Comparison of ENCODE assay signal across 17 mouse cellular contexts in the genomic region with DNA sequence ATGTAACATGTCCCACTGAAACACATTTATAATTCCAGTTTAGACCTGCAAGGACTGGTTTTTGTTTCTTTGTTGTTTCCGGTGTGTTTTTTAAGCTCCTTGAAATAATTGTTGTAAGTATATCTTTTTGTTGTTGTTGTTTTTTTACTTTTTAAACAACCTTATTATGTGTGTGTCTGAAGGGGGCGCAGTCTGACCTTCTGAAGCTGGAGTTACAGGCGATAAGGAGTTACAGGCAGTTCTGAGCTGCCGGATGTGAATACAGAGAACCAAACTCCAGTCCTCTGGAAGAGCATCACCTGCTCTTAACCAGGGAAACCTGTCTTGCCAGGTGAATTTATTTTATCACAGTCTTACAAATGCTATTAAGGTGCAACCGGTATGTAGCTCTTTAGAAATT. TPM values are rescaled to one million over a fixed set of nuclear protein-coding genes. Genes with fewer than 3 reads are reported as not detected.
DNase-seq lines count a peak whose midpoint lies in the region; ATAC-seq and TF ChIP-seq lines count a peak whose summit lies in the region.
"Had no signal": no experiment of that assay in that cellular context is flagged by ENCODE, and none has a peak within 500 bp of the region (broad histone marks: within the 10 kb centered on the region; RNA-seq: fewer than 3 reads in every experiment).

No protein-coding gene starts in this region.

- 0 out of 2 replicates have a peak, but pooled peaks have one; percentile 9 for TF ChIP-seq CTCF in intestine, postnatal 0 days (IDR thresholded peaks at IDR 0.05; ENCODE audit: low read depth)
- TF ChIP-seq CTCF in testis, adult 2 months (IDR thresholded peaks at IDR 0.05; ENCODE audit: control insufficient read depth, insufficient read depth, insufficient replicate concordance, low read depth, low read length) = no peak
- TF ChIP-seq CTCF in MEL (IDR thresholded peaks at IDR 0.05 in 2 of 3, conservative IDR thresholded peaks at IDR 0.05 in 1 of 3; ENCODE audit: control insufficient read depth in 1 of 3, insufficient read depth in 1 of 3, low read depth in 2 of 3, low read length in 3 of 3, poor library complexity in 1 of 3, severe bottlenecking in 1 of 3) = peak in 1 of 3 experiments; percentile 28; a peak in 2 of 6 replicates

- TF ChIP-seq POLR2A in testis, adult 2 months (IDR thresholded peaks at IDR 0.05; ENCODE audit: control insufficient read depth, low read depth, low read length) = no peak
- no peak for TF ChIP-seq POLR2A in MEL (IDR thresholded peaks at IDR 0.05; ENCODE audit: control insufficient read depth in 1 of 2, insufficient read depth in 1 of 2, low read depth in 1 of 2, low read length in 2 of 2, poor library complexity in 1 of 2)

- WGBS in intestine, postnatal 0 days = 82% methylated on average over 5 of the region's 5 CpGs
- WGBS in intestine, embryonic 15.5 days = 86% methylated on average over 5 of the region's 5 CpGs

- no peak overlapping the region for H3K27ac ChIP-seq in intestine, postnatal 0 days (ENCODE audit: low read depth, low read length)
- no peak overlapping the region for H3K27ac ChIP-seq in intestine, embryonic 15.5 days
- H3K27ac ChIP-seq in testis, adult 2 months (ENCODE audit: control insufficient read depth, insufficient read depth, low read depth, low read length) = peak overlapping the region; percentile 92; the same call in 1 of the 2 replicates
- no peak overlapping the region for H3K27ac ChIP-seq in MEL (ENCODE audit: control insufficient read depth, low read depth, low read length)
- H3K27ac ChIP-seq: embryonic facial prominence, embryonic 13.5 days; embryonic facial prominence, embryonic 15.5 days; forebrain, embryonic 10.5 days; forebrain, embryonic 12.5 days had no signal

- no peaks in the 10 kb centered on the region for H3K36me3 ChIP-seq in intestine, postnatal 0 days (ENCODE audit: control insufficient read depth, insufficient read depth)
- no peaks in the 10 kb centered on the region for H3K36me3 ChIP-seq in intestine, embryonic 15.5 days
- H3K36me3 ChIP-seq in testis, adult 2 months (ENCODE audit: control insufficient read depth, insufficient read depth, low read length) = no peaks in the 10 kb centered on the region
- H3K36me3 ChIP-seq in MEL (ENCODE audit: control insufficient read depth in 1 of 2, insufficient read depth in 2 of 2, low read length in 2 of 2) = no peaks in the 10 kb centered on the region
- H3K36me3 ChIP-seq: embryonic facial prominence, embryonic 13.5 days; embryonic facial prominence, embryonic 15.5 days; forebrain, embryonic 10.5 days; forebrain, embryonic 12.5 days had no signal

- no peak overlapping the region for H3K4me2 ChIP-seq in intestine, postnatal 0 days (replicated peaks; ENCODE audit: low read depth)
- no peak overlapping the region for H3K4me2 ChIP-seq in intestine, embryonic 15.5 days (replicated peaks)
- H3K4me2 ChIP-seq: embryonic facial prominence, embryonic 13.5 days; embryonic facial prominence, embryonic 15.5 days; forebrain, embryonic 12.5 days had no signal

- H3K4me1 ChIP-seq in intestine, postnatal 0 days (replicated peaks; ENCODE audit: control insufficient read depth, insufficient read depth, low read length) = no peaks in the 10 kb centered on the region
- no peaks in the 10 kb centered on the region for H3K4me1 ChIP-seq in intestine, embryonic 15.5 days (replicated peaks)
- peaks cover 12% of the 10 kb centered on the region for H3K4me1 ChIP-seq in testis, adult 2 months (ENCODE audit: control insufficient read depth, insufficient read depth, low read length)
- no peaks in the 10 kb centered on the region for H3K4me1 ChIP-seq in MEL (ENCODE audit: control insufficient read depth in 1 of 2, insufficient read depth in 2 of 2, low read length in 2 of 2)
- H3K4me1 ChIP-seq: embryonic facial prominence, embryonic 13.5 days; embryonic facial prominence, embryonic 15.5 days; forebrain, embryonic 12.5 days had no signal

- no peak for DNase-seq in testis, postnatal 14 days (ENCODE audit: low spot score)
- DNase-seq in MEL (ENCODE audit: low read depth, low spot score) = no peak
- DNase-seq in R1 (ENCODE audit: low read depth, low spot score) = peak; percentile 68
- no peak for DNase-seq in layer of hippocampus, postnatal 25 days (ENCODE audit: extremely low spot score in 1 of 2, low spot score in 1 of 2)
- no peak for DNase-seq in thymus, postnatal 0 days (ENCODE audit: low spot score)
- DNase-seq: embryo, embryonic 11 days had no signal

- ATAC-seq in intestine, postnatal 0 days = no peak
- ATAC-seq in intestine, embryonic 15.5 days = no peak
- ATAC-seq: activated CD4-positive, CD25-positive, alpha-beta regulatory T cell, adult 4 months; forebrain, embryonic 14.5 days; forebrain, embryonic 16.5 days had no signal

- no peak for TF ChIP-seq EP300 in MEL (IDR thresholded peaks at IDR 0.05; ENCODE audit: low read depth in 1 of 2, low read length in 2 of 2)

- H3K27me3 ChIP-seq in intestine, postnatal 0 days (replicated peaks; ENCODE audit: control insufficient read depth, insufficient read depth, low read length) = no peaks in the 10 kb centered on the region
- H3K27me3 ChIP-seq in intestine, embryonic 15.5 days (replicated peaks) = no peaks in the 10 kb centered on the region
- no peaks in the 10 kb centered on the region for H3K27me3 ChIP-seq in testis, adult 2 months (ENCODE audit: control insufficient read depth, insufficient read depth, low read length)
- H3K27me3 ChIP-seq in MEL (ENCODE audit: control insufficient read depth in 1 of 2, insufficient read depth in 2 of 2, low read length in 2 of 2) = no peaks in the 10 kb centered on the region
- H3K27me3 ChIP-seq: embryonic facial prominence, embryonic 13.5 days; embryonic facial prominence, embryonic 15.5 days; forebrain, embryonic 12.5 days had no signal

- no peaks in the 10 kb centered on the region for H3K9me3 ChIP-seq in intestine, postnatal 0 days (ENCODE audit: control insufficient read depth)
- H3K9me3 ChIP-seq in intestine, embryonic 15.5 days = no peaks in the 10 kb centered on the region
- H3K9me3 ChIP-seq in MEL (replicated peaks; ENCODE audit: insufficient read depth, low read length) = no peaks in the 10 kb centered on the region
- H3K9me3 ChIP-seq: embryonic facial prominence, embryonic 13.5 days; embryonic facial prominence, embryonic 15.5 days had no signal

- no peak overlapping the region for H3K9ac ChIP-seq in intestine, postnatal 0 days (ENCODE audit: low read depth, low read length)
- no peak overlapping the region for H3K9ac ChIP-seq in intestine, embryonic 15.5 days
- H3K9ac ChIP-seq in MEL (ENCODE audit: control insufficient read depth, low read depth, low read length, poor library complexity, severe bottlenecking) = no peak overlapping the region
- H3K9ac ChIP-seq: embryonic facial prominence, embryonic 13.5 days; embryonic facial prominence, embryonic 15.5 days; forebrain, embryonic 12.5 days had no signal

- no peak overlapping the region for H3K4me3 ChIP-seq in intestine, postnatal 0 days (ENCODE audit: low read depth, low read length)
- H3K4me3 ChIP-seq in intestine, embryonic 15.5 days (replicated peaks) = no peak overlapping the region
- H3K4me3 ChIP-seq in testis, adult 2 months (ENCODE audit: control insufficient read depth, low read depth, low read length) = peak overlapping the region; percentile 98
- H3K4me3 ChIP-seq in MEL (ENCODE audit: control insufficient read depth in 1 of 2, insufficient read depth in 1 of 2, low read depth in 2 of 2, low read length in 2 of 2) = no peak overlapping the region
- H3K4me3 ChIP-seq: embryonic facial prominence, embryonic 13.5 days; embryonic facial prominence, embryonic 15.5 days; erythroblast, embryonic 14.5 days; forebrain, embryonic 10.5 days; forebrain, embryonic 12.5 days had no signal

- peak; percentile 14; the same call in 1 of the 2 replicates for TF ChIP-seq RAD21 in MEL (IDR thresholded peaks at IDR 0.05; ENCODE audit: low read depth, low read length)

- no peaks in the 10 kb centered on the region for H3K79me2 ChIP-seq in MEL (ENCODE audit: control insufficient read depth, insufficient read depth, low read length, poor library complexity)

TF ChIP-seq in MEL, 35 proteins besides CTCF, POLR2A, EP300 and RAD21:
- TF ChIP-seq ZC3H11A (IDR thresholded peaks at IDR 0.05; ENCODE audit: low read depth, low read length) = peak; percentile 2; the same call in 1 of the 2 replicates
- no peak for TF ChIP-seq E2F4 (IDR thresholded peaks at IDR 0.05; ENCODE audit: borderline replicate concordance, low read depth, low read length)

RNA-seq across cellular contexts. Expression of gene Vsig10, which starts 13.1 kb away (rescaled TPM):
- 13.9 and 14.9 TPM in 2 replicates for polyA plus RNA-seq in intestine, postnatal 0 days (2015; fragmentation: Nextera tagmentation; extraction: Ambion mirVana)
- polyA plus RNA-seq in intestine, embryonic 15.5 days (2015; fragmentation: Nextera tagmentation; extraction: Ambion mirVana) = 14.1 and 16.8 TPM in 2 replicates
- 13.0 and 16.6 TPM in 2 replicates for polyA plus RNA-seq in testis, adult 2 months (2012; rRNA removed)
- total RNA-seq in MEL (2012; rRNA removed) = 4.3 and 5.3 TPM in 2 replicates
- 1 to 10 TPM in 1 of 2 experiments, not detected in 1; 8.9 TPM for polyA plus RNA-seq in MEL (2012; ENCODE audit: insufficient read depth in 1 of 2, insufficient read length in 2 of 2, low read depth in 1 of 2, low replicate concordance in 2 of 2, missing spikeins in 1 of 2)
- total RNA-seq in layer of hippocampus, postnatal 25 days (2021) = 1 to 10 TPM; 2.0 to 2.6 TPM
- 2.6 and 3.0 TPM in 2 replicates for polyA plus RNA-seq in thymus, postnatal 0 days (2015; fragmentation: Nextera tagmentation; extraction: Ambion mirVana)
- polyA plus RNA-seq: erythroblast, embryonic 14.5 days had no signal

RNA-seq across cellular contexts. Expression of gene Pebp1, which starts 18.3 kb away (rescaled TPM):
- 258 and 267 TPM in 2 replicates for polyA plus RNA-seq in intestine, postnatal 0 days (2015; fragmentation: Nextera tagmentation; extraction: Ambion mirVana)
- polyA plus RNA-seq in intestine, embryonic 15.5 days (2015; fragmentation: Nextera tagmentation; extraction: Ambion mirVana) = 659 and 723 TPM in 2 replicates
- 3,275 and 4,574 TPM in 2 replicates for polyA plus RNA-seq in testis, adult 2 months (2012; rRNA removed)
- 558 and 572 TPM in 2 replicates for total RNA-seq in MEL (2012; rRNA removed)
- 100 to 1,000 TPM in 1 of 2 experiments, not detected in 1; 568 TPM for polyA plus RNA-seq in MEL (2012; ENCODE audit: insufficient read depth in 1 of 2, insufficient read length in 2 of 2, low read depth in 1 of 2, low replicate concordance in 2 of 2, missing spikeins in 1 of 2)
- 100 to 1,000 TPM; 698 to 787 TPM for total RNA-seq in layer of hippocampus, postnatal 25 days (2021)
- polyA plus RNA-seq in thymus, postnatal 0 days (2015; fragmentation: Nextera tagmentation; extraction: Ambion mirVana) = 420 and 455 TPM in 2 replicates

RNA-seq across cellular contexts. Expression of gene Wsb2, which starts 51.4 kb away (rescaled TPM):
- polyA plus RNA-seq in intestine, postnatal 0 days (2015; fragmentation: Nextera tagmentation; extraction: Ambion mirVana) = 125 and 130 TPM in 2 replicates
- polyA plus RNA-seq in intestine, embryonic 15.5 days (2015; fragmentation: Nextera tagmentation; extraction: Ambion mirVana) = 82.6 and 94.5 TPM in 2 replicates
- 48.8 and 56.3 TPM in 2 replicates for polyA plus RNA-seq in testis, adult 2 months (2012; rRNA removed)
- total RNA-seq in MEL (2012; rRNA removed) = 32.9 and 36.8 TPM in 2 replicates
- polyA plus RNA-seq in MEL (2012; ENCODE audit: insufficient read depth in 1 of 2, insufficient read length in 2 of 2, low read depth in 1 of 2, low replicate concordance in 2 of 2, missing spikeins in 1 of 2) = 10 to 100 TPM in 1 of 2 experiments, not detected in 1; 56.9 TPM
- total RNA-seq in layer of hippocampus, postnatal 25 days (2021) = 100 to 1,000 TPM; 264 to 285 TPM
- polyA plus RNA-seq in thymus, postnatal 0 days (2015; fragmentation: Nextera tagmentation; extraction: Ambion mirVana) = 51.3 and 59.8 TPM in 2 replicates
